Mouse (Mus musculus) gastrocnemius, adult 18-20 months (tissue): Measurements from ENCODE around the gene Hist2h4. TPM values are rescaled to one million over a fixed set of nuclear protein-coding genes. Genes with fewer than 3 reads are reported as not detected.
"Not testable (repeated sequence)": the region's sequence is repeated elsewhere in the genome, so short reads cannot be mapped to it uniquely, and the experiment has no call there.

Source experiments
- DNase-seq: peaks from one replicate; pipeline ENCODE4 v3.0.0; 2021; ENCODE audit warnings: low spot score
- long read RNA-seq, 2 experiments: library from polyadenylated mRNA; stranded (forward); transcript quantifications; one replicate each; pipeline ENCODE4 v2.0.0; 2021
- total RNA-seq, 2 experiments: library from RNA; stranded (reverse); gene quantifications; 2 replicates each; pipeline ENCODE4 v1.2.3; 2021

Hist2h4 gene
- 1 to 10 TPM; 4.6 to 7.8 TPM for total RNA-seq
- long read RNA-seq, experiment 1, result 0 reads
- long read RNA-seq, experiment 2, result 0 reads

GRCm38 (mm10) chr3:96262979-96263550 lies at the start of gene Hist2h4:
TSS of gene Hist2h4 (minus strand) at chr3:96263311.
- DNase-seq, result peak; percentile 98

- no peak for DNase-seq
These were observed 49.4 kb upstream of the Hist2h4 start for GRCm38 (mm10) chr3:96312341-96313098.

- no peak for DNase-seq
These were observed 46.3 kb upstream of the Hist2h4 start for GRCm38 (mm10) chr3:96309441-96309840.

- no peak for DNase-seq
These were observed 43.4 kb upstream of the Hist2h4 start for GRCm38 (mm10) chr3:96306506-96306905.

GRCm38 (mm10) chr3:96302076-96302475 lies 39.0 kb upstream of the Hist2h4 start:
- no peak for DNase-seq

GRCm38 (mm10) chr3:96300706-96301529 lies 37.8 kb upstream of the Hist2h4 start:
- no peak for DNase-seq

GRCm38 (mm10) chr3:96299562-96299961 lies 36.5 kb upstream of the Hist2h4 start:
- DNase-seq, result no peak

- no peak for DNase-seq
These were observed 35.2 kb upstream of the Hist2h4 start for GRCm38 (mm10) chr3:96298360-96298759.

GRCm38 (mm10) chr3:96293787-96294186 lies 30.7 kb upstream of the Hist2h4 start, which contains the start of gene Fcgr1:
TSS of gene Fcgr1 (minus strand) at chr3:96293969.
- no peak for DNase-seq

- DNase-seq, result no peak
These were observed 30.3 kb upstream of the Hist2h4 start for GRCm38 (mm10) chr3:96293368-96293767.

- no peak for DNase-seq
These were observed 29.5 kb upstream of the Hist2h4 start for GRCm38 (mm10) chr3:96292641-96293040.

- DNase-seq, result not testable (repeated sequence)
These were observed 27.6 kb upstream of the Hist2h4 start for GRCm38 (mm10) chr3:96290727-96291126.

GRCm38 (mm10) chr3:96289201-96289600 lies 26.1 kb upstream of the Hist2h4 start:
- DNase-seq, result no peak

GRCm38 (mm10) chr3:96287334-96287733 lies 24.2 kb upstream of the Hist2h4 start:
- DNase-seq, result not testable (repeated sequence)

- DNase-seq, result no peak
These were observed 21.3 kb upstream of the Hist2h4 start for GRCm38 (mm10) chr3:96284457-96284856.

- DNase-seq, result no peak
These were observed 17.5 kb upstream of the Hist2h4 start for GRCm38 (mm10) chr3:96280660-96281059.

GRCm38 (mm10) chr3:96277800-96278624 lies 14.9 kb upstream of the Hist2h4 start:
- peak; percentile 91 for DNase-seq

GRCm38 (mm10) chr3:96277428-96277799 lies 14.3 kb upstream of the Hist2h4 start:
- no peak for DNase-seq

GRCm38 (mm10) chr3:96273591-96274465 lies 10.7 kb upstream of the Hist2h4 start:
- DNase-seq, result no peak
